In the genomic region with DNA sequence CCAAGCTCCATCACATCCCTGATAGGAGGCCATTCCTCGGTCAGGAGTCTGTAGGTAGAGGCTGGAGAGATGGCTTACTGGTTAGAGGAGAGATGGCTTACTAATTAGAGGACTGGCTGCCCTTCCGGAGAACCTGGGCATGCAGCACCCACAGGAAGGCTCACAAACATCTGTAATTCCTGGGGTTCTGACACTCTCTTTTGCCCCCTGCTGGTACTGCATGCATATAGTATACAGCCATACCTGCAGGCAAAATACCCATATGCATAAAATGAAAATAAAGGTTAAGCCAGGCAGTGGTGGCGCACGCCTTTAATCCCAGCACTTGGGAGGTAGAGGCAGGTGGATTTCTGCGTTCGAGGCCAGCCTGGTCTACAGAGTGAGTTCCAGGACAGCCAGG, we compare ENCODE assay signal across 13 mouse cellular contexts. TPM values are rescaled to one million over a fixed set of nuclear protein-coding genes. Genes with fewer than 3 reads are reported as not detected.
DNase-seq lines count a peak whose midpoint lies in the region; ATAC-seq and TF ChIP-seq lines count a peak whose summit lies in the region.
"Had no signal": no experiment of that assay in that cellular context is flagged by ENCODE, and none has a peak within 500 bp of the region (broad histone marks: within the 10 kb centered on the region; RNA-seq: fewer than 3 reads in every experiment).

No protein-coding gene starts in this region.

- no peak overlapping the region for H3K4me3 ChIP-seq in left cerebral cortex, adult 2 months
- H3K4me3 ChIP-seq: erythroblast, embryonic 14.5 days; lung, embryonic 15.5 days; myocyte had no signal

- intact Hi-C loops in left cerebral cortex, adult 2 months (cut with DNase I), result no loop called here
- intact Hi-C loops in left cerebral cortex, postnatal 10 days (cut with DNase I), result no loop called here

- peak; percentile 16 for TF ChIP-seq CTCF in left cerebral cortex, adult 2 months (IDR thresholded peaks at IDR 0.05)

- no peak for ATAC-seq in CD4-positive, CD25-positive, alpha-beta regulatory T cell, adult 4 months
- ATAC-seq in megakaryocyte, adult 5-6 weeks (ENCODE audit: poor library complexity, severe bottlenecking), result no peak

- H3K27ac ChIP-seq in left cerebral cortex, adult 2 months, result no peak overlapping the region
- H3K27ac ChIP-seq: lung, embryonic 15.5 days had no signal

- DNase-seq in CD4-positive, CD25-positive, alpha-beta regulatory T cell, adult 2 months (ENCODE audit: low read depth, low spot score), result peak; percentile 66
- DNase-seq in left cerebral cortex, adult 2 months (ENCODE audit: extremely low spot score in 1 of 2, low spot score in 2 of 2), result no peak
- DNase-seq in left cerebral cortex, postnatal 10 days (ENCODE audit: extremely low spot score in 1 of 2, low spot score in 2 of 2), result no peak
- peak; percentile 42 for DNase-seq in CD4-positive helper T cell, adult 2 months (ENCODE audit: low read depth, low spot score)
- DNase-seq in lung, postnatal 36 days, result peak; percentile 57
- no peak for DNase-seq in cerebellum, postnatal 4 days (ENCODE audit: low spot score in 2 of 2)

RNA-seq across cellular contexts. Expression of a gene that starts 3.6 kb away (rescaled TPM):
- polyA plus RNA-seq in CD4-positive, CD25-positive, alpha-beta regulatory T cell, adult 4 months (2017; shearing (Covaris generic)), result 1 to 10 TPM; 2.2 to 2.3 TPM
- 10 to 100 TPM; 46.7 to 48.9 TPM for total RNA-seq in left cerebral cortex, adult 2 months (2021)
- total RNA-seq in left cerebral cortex, postnatal 10 days (2021), result 10 to 100 TPM; 29.6 to 31.2 TPM
- 0.04 TPM in 1 of 2 replicates, not detected in the other for total RNA-seq in megakaryocyte, adult 5-6 weeks (2015)
- total RNA-seq in megakaryocyte, adult 5-6 weeks (2017), result not detected in 2 replicates
- polyA plus RNA-seq: erythroblast, embryonic 14.5 days had no signal

RNA-seq across cellular contexts. Expression of a gene that starts 8.9 kb away (rescaled TPM):
- polyA plus RNA-seq in CD4-positive, CD25-positive, alpha-beta regulatory T cell, adult 4 months (2017; shearing (Covaris generic)), result 1 to 10 TPM in 1 of 2 experiments, under 1 TPM in 1; 0.30 to 2.4 TPM
- 1 to 10 TPM; 6.5 to 6.9 TPM for total RNA-seq in left cerebral cortex, adult 2 months (2021)
- 10 to 100 TPM; 11.3 to 12.9 TPM for total RNA-seq in left cerebral cortex, postnatal 10 days (2021)
- total RNA-seq in megakaryocyte, adult 5-6 weeks (2015), result 4.6 and 5.9 TPM in 2 replicates
- 5.5 and 6.3 TPM in 2 replicates for total RNA-seq in megakaryocyte, adult 5-6 weeks (2017)
- polyA plus RNA-seq: erythroblast, embryonic 14.5 days had no signal

RNA-seq across cellular contexts. Expression of a gene that starts 44.3 kb away (rescaled TPM):
- polyA plus RNA-seq in CD4-positive, CD25-positive, alpha-beta regulatory T cell, adult 4 months (2017; shearing (Covaris generic)), result under 1 TPM; 0.19 TPM
- not detected for total RNA-seq in left cerebral cortex, adult 2 months (2021)
- total RNA-seq in left cerebral cortex, postnatal 10 days (2021), result not detected
- total RNA-seq in megakaryocyte, adult 5-6 weeks (2015), result 0.11 and 0.18 TPM in 2 replicates
- total RNA-seq in megakaryocyte, adult 5-6 weeks (2017), result 0.22 TPM in 1 of 2 replicates, not detected in the other
- total RNA-seq: left cerebral cortex, postnatal 25 days had no signal
- polyA plus RNA-seq: erythroblast, embryonic 14.5 days; stomach, embryonic 14.5 days had no signal

Comparison
In these comparisons a context has a peak if more than half of its experiments do, and no peak if none do; other contexts are left out.
1. DNase-seq: peak in CD4-positive, CD25-positive, alpha-beta regulatory T cell, adult 2 months (single experiment), CD4-positive helper T cell, adult 2 months (single experiment) and lung, postnatal 36 days (single experiment); none in left cerebral cortex, adult 2 months (0 of 2), left cerebral cortex, postnatal 10 days (0 of 2) and cerebellum, postnatal 4 days (0 of 2).
2. RNA of a gene that starts 3.6 kb away (total RNA-seq): 46.7 to 48.9 TPM in left cerebral cortex, adult 2 months and 29.6 to 31.2 TPM in left cerebral cortex, postnatal 10 days; 0.04 TPM in megakaryocyte, adult 5-6 weeks; every median in the first group is over 10 times any median in the second.